Mouse (Mus musculus): ENCODE data around the gene Xirp2.
"Not testable (repeated sequence)": the region's sequence is repeated elsewhere in the genome, so short reads cannot be mapped to it uniquely, and the experiment has no call there.

Gene Xirp2

GRCm38 (mm10) chr2:67445780-67446179 is at the start of gene Xirp2:
Xirp2 (plus strand) TSS chr2:67446002.
- DNase-seq: no peak

- DNase-seq: not testable (repeated sequence)
Observed at GRCm38 (mm10) chr2:67413425-67413824, 32.4 kb upstream of the Xirp2 start, which contains the start of gene Gm21830. Gm21830 (plus strand) TSS chr2:67413725.

- DNase-seq: no peak
Observed at GRCm38 (mm10) chr2:67420853-67421252, 24.9 kb upstream of the Xirp2 start.

GRCm38 (mm10) chr2:67422799-67423198 is 23.0 kb upstream of the Xirp2 start:
- no peak for DNase-seq

GRCm38 (mm10) chr2:67433081-67433480 is 12.7 kb upstream of the Xirp2 start, which contains the start of gene Gm26727:
Gm26727 (minus strand) TSS chr2:67433181.
- no peak for DNase-seq

GRCm38 (mm10) chr2:67438309-67438708 is 7.5 kb upstream of the Xirp2 start:
- DNase-seq: no peak

GRCm38 (mm10) chr2:67446772-67447171 is 970 bp downstream of the Xirp2 start:
- DNase-seq: no peak

- DNase-seq: no peak
Observed at GRCm38 (mm10) chr2:67447206-67447605, 1.4 kb downstream of the Xirp2 start.

- DNase-seq: no peak
Observed at GRCm38 (mm10) chr2:67460857-67461256, 15.1 kb downstream of the Xirp2 start.

- DNase-seq: no peak
Observed at GRCm38 (mm10) chr2:67467036-67467435, 21.2 kb downstream of the Xirp2 start.

GRCm38 (mm10) chr2:67470030-67470429 is 24.2 kb downstream of the Xirp2 start:
- DNase-seq: not testable (repeated sequence)

GRCm38 (mm10) chr2:67477753-67478152 is 32.0 kb downstream of the Xirp2 start:
- DNase-seq: no peak

GRCm38 (mm10) chr2:67481051-67481450 is 35.2 kb downstream of the Xirp2 start:
- DNase-seq: no peak

GRCm38 (mm10) chr2:67486721-67487120 is 40.9 kb downstream of the Xirp2 start:
- no peak for DNase-seq

- DNase-seq: no peak
Observed at GRCm38 (mm10) chr2:67487162-67487561, 41.4 kb downstream of the Xirp2 start.

GRCm38 (mm10) chr2:67488465-67489127 is 42.8 kb downstream of the Xirp2 start:
- DNase-seq: no peak

GRCm38 (mm10) chr2:67489128-67489492 is 43.3 kb downstream of the Xirp2 start:
- no peak for DNase-seq

- no peak for DNase-seq
Observed at GRCm38 (mm10) chr2:67505457-67505856, 59.7 kb downstream of the Xirp2 start.

- no peak for DNase-seq
Observed at GRCm38 (mm10) chr2:67516405-67516804, 70.6 kb downstream of the Xirp2 start.

- DNase-seq: no peak
Observed at GRCm38 (mm10) chr2:67535347-67535746, 89.5 kb downstream of the Xirp2 start.

GRCm38 (mm10) chr2:67539426-67539825 is 93.6 kb downstream of the Xirp2 start:
- DNase-seq: no peak

- DNase-seq: no peak
Observed at GRCm38 (mm10) chr2:67541957-67542696, 96.3 kb downstream of the Xirp2 start.

GRCm38 (mm10) chr2:67544426-67544825 is 98.6 kb downstream of the Xirp2 start:
- no peak for DNase-seq

- no peak for DNase-seq
Observed at GRCm38 (mm10) chr2:67564851-67565479, 119.2 kb downstream of the Xirp2 start.

Data from thymus, adult 18-20 months (tissue).